Mouse (Mus musculus) thymus, postnatal 25 days (tissue): Measurements from ENCODE around the gene Tmem265.

ENCODE experiments used
- DNase-seq: peaks from one replicate; pipeline ENCODE4 v3.0.0; 2022

The Tmem265 gene

GRCm38 (mm10) chr7:127561340-127561858 is at the start of gene Tmem265:
Gene Tmem265 (plus strand): TSS chr7:127561390.
- no peak for DNase-seq

- DNase-seq, result peak; percentile 94
Observed at GRCm38 (mm10) chr7:127511808-127512230, 49.4 kb upstream of the Tmem265 start, which contains the start of gene Srcap. Gene Srcap (plus strand): TSS chr7:127511983.

GRCm38 (mm10) chr7:127512231-127513015 is 48.8 kb upstream of the Tmem265 start:
- peak; percentile 97 for DNase-seq

- DNase-seq, result no peak
Observed at GRCm38 (mm10) chr7:127513016-127513390, 48.2 kb upstream of the Tmem265 start.

- DNase-seq, result no peak
Observed at GRCm38 (mm10) chr7:127513781-127514180, 47.4 kb upstream of the Tmem265 start.

- no peak for DNase-seq
Observed at GRCm38 (mm10) chr7:127515846-127516245, 45.3 kb upstream of the Tmem265 start.

GRCm38 (mm10) chr7:127516344-127516743 is 44.8 kb upstream of the Tmem265 start:
- DNase-seq, result no peak

- DNase-seq, result no peak
Observed at GRCm38 (mm10) chr7:127519284-127519683, 41.9 kb upstream of the Tmem265 start, which contains the start of gene Gm42715. Gene Gm42715 (plus strand): TSS chr7:127519584.

GRCm38 (mm10) chr7:127541671-127542070 is 19.5 kb upstream of the Tmem265 start:
- DNase-seq, result no peak

GRCm38 (mm10) chr7:127549116-127549835 is 11.9 kb upstream of the Tmem265 start:
- DNase-seq, result no peak

GRCm38 (mm10) chr7:127551558-127551957 is 9.6 kb upstream of the Tmem265 start:
- no peak for DNase-seq

- no peak for DNase-seq
Observed at GRCm38 (mm10) chr7:127560580-127560979, 610 bp upstream of the Tmem265 start.

GRCm38 (mm10) chr7:127564381-127565150 is 3.4 kb downstream of the Tmem265 start:
- DNase-seq, result no peak

- peak; percentile 87 for DNase-seq
Observed at GRCm38 (mm10) chr7:127572895-127573471, 11.8 kb downstream of the Tmem265 start, which contains the start of gene Phkg2. Gene Phkg2 (plus strand): TSS chr7:127573340.

GRCm38 (mm10) chr7:127573503-127574008 is 12.4 kb downstream of the Tmem265 start:
- no peak for DNase-seq

GRCm38 (mm10) chr7:127574115-127574514 is 12.9 kb downstream of the Tmem265 start:
- DNase-seq, result no peak

GRCm38 (mm10) chr7:127583260-127583659 is 22.1 kb downstream of the Tmem265 start:
- DNase-seq, result no peak

- DNase-seq, result no peak
Observed at GRCm38 (mm10) chr7:127585031-127585430, 23.8 kb downstream of the Tmem265 start.

GRCm38 (mm10) chr7:127586149-127586548 is 25.0 kb downstream of the Tmem265 start:
- no peak for DNase-seq

- no peak for DNase-seq
Observed at GRCm38 (mm10) chr7:127587196-127587595, 26.0 kb downstream of the Tmem265 start.

GRCm38 (mm10) chr7:127588011-127588871 is 27.1 kb downstream of the Tmem265 start, which contains the start of the genes Ccdc189 and Rnf40:
Gene Ccdc189 (minus strand): TSS chr7:127588595.
Gene Rnf40 (plus strand): TSS chr7:127588767.
- DNase-seq, result peak; percentile 88
